Mouse (Mus musculus) lung, postnatal 10 days (tissue): ENCODE data around the gene Dolk.
A peak's percentile ranks its signal among the peaks of the same experiment; 100 is the strongest.

Experiments
- DNase-seq: peaks from one replicate; pipeline ENCODE4 v3.0.0; 2021

The Dolk gene

DNA sequence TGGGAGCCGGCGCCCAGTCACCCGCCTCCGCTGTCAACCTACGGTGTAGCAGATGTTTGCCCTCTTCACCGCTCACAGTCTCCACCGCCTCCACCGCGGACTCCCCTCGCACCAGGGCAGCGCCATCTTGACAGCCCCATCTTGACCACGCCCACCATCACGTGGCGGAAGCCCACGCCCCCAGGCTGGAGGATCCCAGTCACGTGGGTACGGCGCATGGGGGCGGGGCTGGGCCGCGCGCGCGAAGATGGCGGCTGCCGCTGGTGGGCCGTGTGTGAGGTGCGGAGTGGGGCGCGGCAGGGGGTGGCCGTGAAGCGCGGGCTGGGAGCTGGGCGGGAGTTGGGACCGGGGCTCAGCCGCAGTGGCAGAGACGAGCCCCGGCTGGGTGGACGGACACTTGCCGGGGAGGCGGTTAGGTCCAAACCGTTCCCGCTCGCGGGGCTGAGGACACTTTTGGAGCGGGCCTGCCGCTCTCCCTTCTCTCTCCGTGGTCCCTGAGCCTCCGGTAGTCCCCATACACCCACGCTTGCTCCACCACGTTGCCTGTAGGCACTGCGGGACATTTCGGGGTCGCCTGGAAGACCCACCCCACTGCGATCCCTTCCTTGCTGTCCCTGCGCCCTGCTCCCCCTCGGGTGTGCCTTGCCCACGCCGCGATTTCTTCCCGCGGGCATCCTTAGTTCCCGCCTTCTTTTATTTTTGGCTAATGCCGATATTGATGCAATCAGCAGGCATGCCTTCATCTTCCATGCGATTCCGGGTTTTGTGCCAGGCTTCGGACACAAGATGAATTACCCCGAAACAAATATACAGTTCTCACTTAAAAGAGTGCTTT lies at the start of gene Dolk, which contains the start of gene Nup188:
TSS of gene Dolk (minus strand) at position 143 of the 835 bp plus-strand sequence.
TSS of gene Nup188 (plus strand) at position 206 of the 835 bp plus-strand sequence.
- DNase-seq, result peak; percentile 98

DNA sequence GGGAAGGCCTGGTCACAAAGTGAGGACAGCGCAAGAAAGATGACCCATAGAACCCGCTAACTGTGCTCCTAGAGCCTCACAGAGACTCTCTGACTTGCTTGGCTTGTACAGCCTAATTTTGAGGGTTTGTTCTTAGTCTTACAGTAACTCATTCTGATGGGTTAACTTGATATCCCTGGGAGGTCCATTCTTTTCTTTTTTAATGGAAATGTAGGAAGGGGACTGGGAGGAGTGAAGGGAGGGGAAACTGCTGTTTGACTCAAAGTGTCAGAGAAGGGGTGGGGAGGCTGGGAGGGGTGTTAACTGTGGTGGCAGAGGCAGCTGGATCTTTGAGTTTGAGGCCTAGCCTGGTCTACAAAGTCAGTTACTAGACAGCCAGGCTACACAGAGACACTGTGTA lies 49.2 kb upstream of the Dolk start:
- no peak for DNase-seq

DNA sequence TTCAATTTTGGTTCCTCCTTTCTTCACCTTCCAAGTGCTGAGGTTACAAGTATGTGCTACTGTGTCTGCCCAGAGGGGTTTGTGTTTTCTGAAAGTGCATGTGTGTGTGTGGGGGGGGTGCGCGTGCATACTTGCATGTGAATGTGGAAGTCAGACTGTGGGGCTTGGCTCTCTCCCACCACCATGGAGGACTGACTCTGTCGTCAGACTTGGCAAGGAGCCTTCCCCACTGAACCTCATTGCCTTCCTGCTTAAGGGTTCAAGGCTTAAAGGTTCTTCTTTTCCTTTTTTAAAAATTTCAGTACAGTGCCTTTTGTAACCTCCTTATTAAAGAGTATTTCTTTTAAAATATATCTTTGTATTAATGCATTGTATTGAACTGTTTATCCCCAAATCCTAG lies 42.7 kb upstream of the Dolk start:
- DNase-seq, result no peak

DNA sequence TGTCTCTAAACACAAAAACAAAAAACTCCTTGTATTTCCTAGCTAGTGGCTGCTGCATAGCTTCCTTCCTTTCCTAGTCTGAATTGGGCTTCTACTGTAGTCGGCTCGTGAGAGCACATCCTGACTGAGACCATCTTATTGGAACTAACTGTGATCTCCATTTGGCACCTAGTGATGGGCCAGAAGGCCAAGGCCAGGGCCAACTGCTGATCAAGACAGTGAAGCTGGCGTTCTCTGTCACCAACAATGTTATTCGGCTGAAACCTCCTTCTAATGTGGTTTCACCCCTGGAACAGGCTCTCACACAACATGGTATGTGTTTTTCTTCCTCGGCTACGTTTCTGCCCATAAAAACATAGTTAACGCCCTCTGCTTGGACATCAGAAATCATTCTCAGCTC lies 41.1 kb upstream of the Dolk start:
- DNase-seq, result no peak

DNA sequence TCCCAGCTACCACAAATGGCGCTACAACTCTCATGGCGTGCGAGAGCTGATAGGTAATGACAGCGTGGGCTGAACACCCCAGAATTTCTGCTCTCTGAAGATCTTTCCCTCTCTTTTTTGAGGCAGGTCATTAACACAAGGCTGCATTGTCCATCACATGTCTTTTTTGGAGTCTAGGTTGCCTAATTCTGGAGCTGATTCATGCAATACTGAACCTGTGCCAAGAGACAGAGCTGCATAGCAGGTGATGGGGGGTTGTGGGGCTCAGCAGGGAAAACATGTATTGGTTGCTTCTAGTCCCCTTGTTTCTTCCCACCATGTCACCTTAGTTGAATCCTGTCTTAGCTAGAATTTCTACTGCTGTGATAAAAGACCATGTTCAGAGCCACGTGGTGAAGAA lies 39.2 kb upstream of the Dolk start:
- DNase-seq, result no peak

DNA sequence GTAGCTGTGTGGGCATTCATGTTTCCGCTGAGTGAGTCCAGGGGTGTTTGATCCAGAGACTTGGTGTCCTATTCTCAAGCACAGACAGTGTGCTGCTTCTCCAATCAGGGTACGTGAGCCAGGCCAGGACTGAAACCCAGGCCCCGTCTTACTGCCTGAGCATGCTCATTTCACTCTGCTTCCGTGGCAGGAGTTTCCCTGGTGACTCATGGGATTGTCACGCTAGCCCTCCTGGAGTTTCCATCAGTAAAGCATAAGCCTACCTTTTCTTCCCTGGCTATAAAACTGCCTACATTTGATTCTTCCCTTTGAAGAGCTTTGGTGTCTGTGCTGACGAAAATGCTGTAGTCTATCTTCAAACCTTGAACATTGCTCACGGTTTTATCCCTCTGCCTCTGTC lies 37.0 kb upstream of the Dolk start:
- DNase-seq, result no peak

DNA sequence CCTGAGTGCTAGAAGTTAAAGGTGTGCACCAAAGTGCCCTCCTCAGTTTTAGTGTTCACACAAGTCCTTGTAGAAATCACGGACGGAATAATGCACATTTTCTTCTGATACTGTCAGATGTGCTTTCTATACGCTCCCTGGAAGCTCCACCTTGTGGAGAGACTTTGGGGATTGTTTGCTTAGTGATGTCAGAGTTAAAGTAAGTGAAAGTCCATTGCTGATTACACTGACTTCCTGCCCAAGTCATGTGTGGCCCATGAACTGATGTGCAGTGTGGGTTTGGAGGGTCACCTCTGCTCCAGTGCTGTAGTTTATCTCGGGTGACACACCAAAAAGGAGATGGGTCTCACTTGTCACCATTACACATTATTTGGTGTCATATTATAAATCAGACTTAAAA lies 33.1 kb upstream of the Dolk start:
- DNase-seq, result no peak

DNA sequence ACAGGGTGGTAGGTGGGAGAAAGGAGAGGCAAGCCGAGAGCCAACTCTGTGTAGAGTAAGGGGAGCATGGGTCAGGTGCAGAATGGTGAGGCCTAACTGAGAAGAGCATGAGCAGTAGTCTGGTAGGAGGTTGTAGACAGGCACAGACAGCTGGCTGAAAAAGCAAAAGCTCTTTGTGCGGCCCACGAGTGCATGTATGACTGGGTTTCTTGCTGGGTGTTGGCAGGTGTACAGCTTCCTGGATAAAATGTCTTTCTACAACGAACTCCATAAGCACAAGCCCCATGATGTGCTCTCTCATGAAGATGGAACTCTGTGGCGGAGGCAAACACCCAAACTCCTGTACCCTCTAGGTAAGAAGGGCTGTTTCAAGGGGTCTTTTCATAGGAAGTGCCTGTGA lies 30.8 kb upstream of the Dolk start:
- DNase-seq, result no peak

DNA sequence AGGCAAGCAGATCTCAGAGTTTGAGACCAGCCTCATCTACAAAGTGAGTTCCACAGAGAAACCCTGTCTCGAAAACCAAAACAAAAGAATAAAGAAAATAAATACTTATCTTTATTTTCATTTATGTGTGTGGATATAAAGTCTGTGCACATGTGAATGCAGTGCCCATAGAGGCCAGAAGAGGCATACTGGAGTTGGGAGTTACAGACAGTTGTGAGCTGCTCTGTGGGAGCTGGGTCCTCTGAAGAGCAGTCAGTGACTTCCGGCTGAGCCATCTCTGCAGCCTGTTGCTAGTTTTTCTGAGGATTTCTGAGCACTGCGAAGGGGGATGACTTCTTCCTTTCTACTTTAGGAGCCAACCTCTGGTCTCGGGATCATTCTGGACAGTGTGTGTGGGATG lies 30.0 kb upstream of the Dolk start:
- DNase-seq, result no peak

DNA sequence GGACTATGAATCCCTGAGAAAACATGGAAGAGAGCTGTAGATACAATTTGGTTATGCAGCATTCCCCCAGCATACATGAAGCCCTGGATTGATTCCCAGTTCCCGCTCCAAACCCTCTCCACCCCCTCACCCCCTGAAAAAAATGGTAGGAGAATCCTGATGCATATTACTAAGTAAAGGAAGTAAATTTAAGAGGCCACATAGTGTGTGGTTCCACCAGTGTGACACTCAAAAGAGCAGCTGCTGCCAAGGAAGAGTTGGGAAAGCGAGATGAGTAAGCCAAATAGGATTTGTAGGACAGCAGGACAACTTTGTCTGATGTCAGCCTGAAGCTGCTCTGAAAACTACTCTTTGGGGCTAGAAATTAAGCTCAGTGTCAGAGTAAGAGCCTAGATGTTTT lies 25.3 kb upstream of the Dolk start:
- DNase-seq, result no peak

DNA sequence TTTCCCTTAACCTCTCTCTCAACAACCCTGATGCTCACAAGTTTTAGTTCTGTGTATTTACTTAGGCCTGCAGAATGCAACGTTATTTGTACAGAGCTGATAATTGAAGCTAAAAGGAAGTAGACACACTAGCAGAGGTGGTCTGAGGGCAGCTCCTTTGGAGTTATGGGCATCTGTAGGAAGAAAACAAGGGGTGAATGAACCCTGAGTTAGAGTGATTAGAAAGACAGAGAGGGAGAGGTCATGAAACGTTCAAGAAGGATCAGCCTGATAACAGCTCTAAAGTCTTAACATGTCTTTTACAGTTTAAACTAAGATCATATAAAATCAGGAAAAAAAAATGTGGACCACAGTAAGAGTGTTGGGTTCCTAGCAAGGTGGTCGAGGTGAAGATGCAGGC lies 23.2 kb upstream of the Dolk start:
- DNase-seq, result no peak

DNA sequence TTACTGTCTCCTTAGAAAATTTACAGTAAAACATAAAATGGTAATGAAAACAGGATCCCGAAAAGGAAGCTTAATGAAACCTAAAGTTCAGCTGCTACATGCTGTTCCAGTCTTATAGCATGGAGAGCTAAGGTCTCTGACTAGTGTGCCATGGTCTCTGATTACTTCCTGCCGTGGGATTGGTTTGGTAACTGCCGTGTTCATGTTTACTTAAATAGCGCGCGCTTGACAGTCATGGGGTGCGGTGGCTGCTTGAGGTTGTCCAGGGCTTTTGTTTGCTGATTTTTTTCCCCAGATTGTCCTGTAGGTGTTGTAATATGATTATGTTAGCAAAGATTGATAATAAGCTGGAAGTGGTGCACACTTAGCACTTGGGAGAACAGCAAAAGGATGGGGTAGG lies 20.0 kb upstream of the Dolk start:
- DNase-seq, result no peak

DNA sequence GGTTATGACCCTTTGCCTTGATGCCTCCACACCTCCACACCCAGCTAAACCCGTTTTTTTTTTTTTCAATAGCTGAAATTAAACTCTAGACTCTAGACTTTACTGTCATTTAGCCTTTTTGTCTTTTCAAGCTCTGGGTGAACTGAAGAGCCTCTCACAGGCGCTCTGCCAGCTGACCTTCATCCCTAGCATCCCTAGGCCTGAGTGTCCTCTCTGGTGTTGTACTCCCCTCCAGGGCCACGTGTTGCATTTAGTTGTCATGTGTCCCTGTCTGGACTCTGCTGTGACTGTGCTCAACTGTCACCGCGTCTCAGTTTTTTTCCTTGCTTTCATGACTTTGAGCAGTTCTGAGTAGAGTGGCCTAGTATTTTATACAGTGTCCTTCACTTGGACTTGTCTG lies 13.8 kb upstream of the Dolk start:
- no peak for DNase-seq

DNA sequence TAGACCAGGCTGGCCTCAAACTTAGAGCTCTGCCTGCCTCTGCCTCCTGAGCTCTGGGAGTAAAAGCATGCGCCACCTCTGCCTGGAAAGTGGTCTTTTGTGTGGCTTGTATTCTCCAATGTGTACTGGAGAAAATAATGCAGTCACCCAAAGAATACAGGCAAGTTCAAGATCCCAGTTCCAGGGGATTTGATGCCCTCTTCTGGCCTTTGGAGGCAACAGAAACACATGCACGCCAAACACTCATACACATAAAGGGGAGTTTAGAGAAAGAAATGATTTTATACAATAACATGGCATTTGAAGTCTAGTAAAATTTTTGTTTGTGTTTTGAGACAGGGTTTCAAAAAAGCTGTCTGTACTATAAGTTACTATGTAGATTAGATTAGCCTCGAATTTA lies 13.4 kb upstream of the Dolk start:
- no peak for DNase-seq

DNA sequence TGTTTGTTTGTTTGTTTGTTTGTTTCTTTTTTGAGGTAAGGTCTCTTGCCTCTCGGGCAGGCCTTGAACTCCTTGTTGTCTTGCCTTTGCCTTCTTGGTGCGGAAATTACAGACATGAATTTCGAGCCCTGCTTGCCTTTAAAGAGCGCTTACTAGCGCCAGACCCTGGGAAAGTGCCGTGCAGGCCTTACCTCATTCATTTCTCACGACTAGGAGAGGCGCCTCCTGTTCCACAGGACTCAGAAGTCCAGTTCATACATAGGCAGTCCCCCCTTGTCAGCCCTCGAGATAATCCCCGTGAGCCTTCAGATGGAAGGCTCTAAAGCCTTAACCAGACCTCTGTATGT lies 866 bp upstream of the Dolk start:
- no peak for DNase-seq

DNA sequence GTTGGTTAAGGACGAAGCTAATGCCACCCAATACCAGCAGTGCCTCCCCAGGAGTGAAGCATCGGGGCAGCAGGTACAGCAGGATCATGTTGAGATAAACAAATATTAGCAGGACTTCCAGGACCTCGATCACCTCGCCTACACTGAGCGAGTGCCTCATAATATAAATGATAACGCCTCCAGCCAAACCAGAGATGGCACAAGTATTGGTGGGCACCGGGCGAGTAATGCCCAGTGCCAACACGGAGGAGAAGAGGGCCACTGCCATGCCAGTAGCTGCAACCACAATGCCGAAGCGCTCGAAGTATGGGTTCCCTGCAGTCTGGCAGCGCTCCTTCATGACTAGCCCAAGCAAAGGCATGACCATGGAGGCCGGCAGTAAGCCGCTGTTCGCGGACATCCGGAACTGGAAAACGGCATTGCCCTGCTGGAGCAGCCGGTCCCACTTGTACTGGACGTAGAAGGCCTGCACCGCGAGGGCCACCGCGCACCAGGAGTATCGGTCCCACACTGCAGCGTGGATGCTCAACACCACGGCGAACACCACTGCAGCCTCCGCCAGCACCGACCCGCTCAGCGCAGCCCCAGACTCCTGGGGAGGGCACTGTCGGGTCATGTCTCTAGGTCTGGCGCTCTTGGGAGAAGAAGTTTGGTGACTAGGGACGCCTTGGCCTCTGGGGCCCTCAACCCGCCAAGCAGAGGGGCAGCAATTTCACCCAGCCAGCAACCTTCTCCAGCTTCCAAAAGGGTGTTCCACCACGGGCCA lies 535 bp downstream of the Dolk start:
- DNase-seq, result no peak

DNA sequence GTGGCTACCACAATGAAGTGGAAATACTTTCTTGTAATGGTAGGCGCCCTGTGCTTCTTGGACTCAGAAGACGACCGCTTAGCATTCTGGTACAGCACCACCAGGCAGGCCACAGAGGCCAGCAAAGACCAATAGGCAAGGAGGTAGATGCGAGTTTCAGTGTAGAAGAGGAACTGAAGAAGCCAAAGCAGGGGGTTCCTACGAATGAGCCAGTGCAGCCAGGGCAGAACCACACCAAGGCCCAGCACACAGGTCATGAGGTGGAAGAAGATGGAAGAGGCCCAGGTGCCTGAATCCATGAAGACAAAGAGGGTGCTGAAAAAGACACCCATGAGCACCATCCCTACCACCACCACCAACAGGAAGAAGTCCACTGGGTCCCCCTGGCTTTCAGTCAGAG lies 1.1 kb downstream of the Dolk start:
- DNase-seq, result no peak

DNA sequence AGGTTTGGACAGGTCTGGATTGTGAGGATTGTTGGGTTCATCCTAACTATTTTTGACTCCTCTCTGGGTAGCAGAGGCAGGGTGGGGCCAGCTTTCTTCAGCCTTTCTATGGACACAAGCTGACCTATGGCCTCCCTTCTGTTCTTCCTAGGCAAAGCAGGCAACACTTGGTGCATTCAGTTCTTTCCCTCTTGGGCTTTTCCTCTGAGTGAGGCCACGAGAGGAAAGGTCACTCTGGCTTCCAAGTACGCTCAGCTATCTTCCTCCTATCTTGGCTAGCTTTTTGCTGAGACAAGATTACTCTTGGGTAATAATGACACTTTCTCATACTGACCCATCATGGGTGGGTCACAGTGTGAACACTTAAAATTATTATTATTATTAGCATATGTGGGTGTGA lies 2.9 kb downstream of the Dolk start:
- no peak for DNase-seq

DNA sequence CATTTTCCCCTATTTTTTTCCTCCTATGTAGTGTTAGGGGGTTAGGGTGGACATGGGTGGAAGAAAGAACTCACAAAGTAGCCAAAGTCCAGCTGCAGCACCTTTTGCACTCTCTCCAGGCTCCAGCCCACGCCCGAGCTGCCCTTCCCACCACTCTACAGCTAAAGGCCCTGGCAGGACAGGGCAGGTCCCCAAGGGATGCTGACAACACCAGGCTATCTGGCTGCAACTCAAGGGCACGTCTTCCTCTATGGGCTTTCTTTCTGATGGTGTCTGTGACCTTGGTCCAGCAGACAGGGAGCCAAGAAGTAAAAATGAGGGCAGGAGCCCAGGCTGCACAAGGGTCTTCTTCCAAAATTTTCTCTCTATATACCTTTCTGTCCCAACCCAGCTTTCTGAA lies 4.5 kb downstream of the Dolk start:
- DNase-seq, result no peak

DNA sequence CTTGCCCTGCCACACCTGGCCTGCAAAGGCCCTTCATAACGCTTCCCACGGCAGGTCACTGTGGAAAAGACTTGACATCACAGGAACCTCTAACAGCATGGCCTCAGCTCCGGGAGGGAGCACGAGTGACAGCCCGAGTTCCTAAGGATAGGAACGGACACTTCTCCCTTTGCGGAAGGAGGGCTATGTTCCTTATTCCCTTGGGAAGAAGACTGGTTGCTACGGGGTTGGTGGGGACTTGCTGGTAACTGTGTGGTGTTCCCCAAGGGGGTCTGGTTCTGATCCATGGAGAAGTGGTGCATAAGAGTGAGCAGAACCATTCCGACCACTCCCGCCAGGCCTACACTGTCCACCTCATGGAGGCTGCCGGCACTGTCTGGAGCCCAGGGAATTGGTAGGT lies 5.4 kb downstream of the Dolk start, which contains the start of gene Gm28038:
TSS of gene Gm28038 (plus strand) at position 301 of the 400 bp plus-strand sequence.
- no peak for DNase-seq

DNA sequence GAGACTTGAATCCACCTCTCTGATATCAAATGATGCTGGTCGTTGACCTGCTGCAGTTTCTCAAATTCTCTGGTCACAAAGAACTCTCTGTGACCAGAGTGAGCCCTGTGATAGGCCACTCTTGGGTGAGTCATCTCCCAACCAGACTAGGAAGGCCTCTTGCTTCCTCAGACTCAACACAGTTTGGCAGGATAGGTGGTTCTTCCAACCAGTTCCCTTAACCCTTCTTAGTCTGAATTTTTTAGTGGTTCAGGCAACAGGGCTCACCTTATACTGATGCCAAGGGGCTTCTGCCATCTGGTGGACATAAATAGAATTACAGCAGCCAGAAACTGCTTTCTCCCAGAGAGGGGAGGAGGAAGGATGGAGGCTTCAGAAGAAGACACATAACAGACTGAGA lies 16.0 kb downstream of the Dolk start:
- peak; percentile 85 for DNase-seq

DNA sequence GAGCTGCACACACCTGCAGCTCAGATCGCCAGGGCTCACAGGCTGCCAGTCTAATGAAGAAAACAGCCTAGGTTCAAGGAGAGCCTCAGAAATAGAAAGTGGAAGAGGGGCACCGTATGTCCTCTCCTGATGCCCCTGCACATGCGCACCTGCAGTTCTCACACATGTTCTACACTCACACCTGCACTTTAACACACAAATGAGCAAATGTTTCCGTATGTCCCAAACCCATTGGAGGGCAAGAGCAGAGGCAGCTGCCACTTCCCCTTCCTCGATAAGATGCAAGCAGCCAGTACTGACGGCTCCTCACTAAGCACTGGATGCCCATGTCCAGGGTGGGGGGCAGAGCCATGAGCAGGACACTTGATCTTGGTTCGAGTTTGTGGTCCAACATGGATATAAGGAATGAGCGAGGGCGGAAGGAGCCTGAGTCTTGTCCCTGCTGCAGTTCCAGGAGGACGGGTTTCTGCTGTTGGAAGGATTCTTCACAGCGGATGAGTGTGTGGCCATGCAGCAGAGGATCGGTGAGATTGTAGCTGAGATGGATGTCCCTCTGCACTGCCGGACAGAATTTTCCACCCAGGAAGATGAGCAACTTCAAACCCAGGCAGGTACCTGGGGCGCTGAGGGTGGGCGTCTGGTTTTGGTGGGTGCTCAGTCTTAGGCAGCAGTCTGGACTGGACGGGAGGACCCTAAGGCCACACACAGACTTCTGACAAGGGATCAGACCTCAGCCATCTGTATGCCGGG lies 16.7 kb downstream of the Dolk start:
- no peak for DNase-seq

DNA sequence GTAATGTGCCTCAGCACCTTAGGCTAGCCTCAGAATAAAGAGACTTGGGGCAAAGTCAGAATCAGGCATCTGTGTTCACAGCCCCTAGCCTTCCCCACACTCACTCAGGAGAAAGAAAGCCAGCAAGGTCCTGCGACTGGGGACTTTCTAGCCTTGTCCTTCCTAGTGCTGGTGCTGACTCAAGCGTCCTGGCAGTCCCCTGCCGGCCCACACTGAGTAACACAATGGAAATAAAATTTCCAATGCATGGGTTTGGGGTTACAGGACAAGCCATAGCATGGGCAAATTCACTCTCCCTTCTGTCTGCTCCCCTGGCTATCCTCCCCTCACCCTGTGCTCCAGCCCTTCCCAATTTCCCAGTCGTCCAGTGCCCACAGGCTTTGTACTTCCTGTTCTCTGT lies 17.8 kb downstream of the Dolk start:
- DNase-seq, result no peak

DNA sequence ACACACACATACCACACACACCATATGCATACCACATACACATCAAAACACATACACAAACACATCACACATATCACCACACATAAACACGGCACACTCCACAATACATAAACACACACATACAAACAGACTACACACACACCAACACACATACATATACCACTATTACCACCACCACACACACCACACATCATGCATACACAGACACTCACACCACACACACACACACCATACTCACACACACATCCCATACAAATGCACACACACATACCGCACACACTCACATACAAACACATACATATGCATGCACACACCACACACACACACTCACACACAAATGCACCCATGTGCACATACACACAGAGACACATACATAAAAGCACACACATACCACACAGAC lies 18.7 kb downstream of the Dolk start:
- DNase-seq, result no peak
